Mouse (Mus musculus) kidney, postnatal 0 days (tissue): ENCODE measurements around the gene 1700061G19Rik. TPM values are rescaled to one million over a fixed set of nuclear protein-coding genes. Genes with fewer than 3 reads are reported as not detected.

Experiments
- ATAC-seq: fragments of 200-750 bp; cut with Nextera tagmentation; replicated peaks from 2 replicates; pipeline ENCODE4 v1.8.0; 2017; ENCODE audit warnings: low read depth, moderate number of reproducible peaks, moderate TSS enrichment, moderate library complexity; ENCODE audit not compliant: low FRiP score
- DNase-seq: peaks from one replicate; pipeline ENCODE4 v3.0.0-alpha.2; 2016; ENCODE audit warnings: low spot score
- H3K27ac ChIP-seq: fragments of 300-500 bp; sonication (generic); 2 replicates; pipeline ENCODE4 v1.5.1; 2014; ENCODE audit warnings: mild to moderate bottlenecking
- H3K27me3 ChIP-seq: fragments of 300-500 bp; sonication (generic); 2 replicates; pipeline ENCODE4 v1.6.1; 2014; ENCODE audit warnings: low read length, mixed read lengths; ENCODE audit not compliant: insufficient read depth
- H3K36me3 ChIP-seq: fragments of 300-500 bp; sonication (generic); 2 replicates; pipeline ENCODE4 v1.6.1; 2014; ENCODE audit warnings: low read length, mixed read lengths; ENCODE audit not compliant: insufficient read depth
- H3K4me1 ChIP-seq: fragments of 300-500 bp; sonication (generic); replicated peaks from 2 replicates; pipeline ENCODE4 v1.6.1; 2014; ENCODE audit warnings: antibody characterized with exemption, low read length, mixed read lengths; ENCODE audit not compliant: insufficient read depth
- H3K4me2 ChIP-seq: fragments of 300-500 bp; sonication (generic); 2 replicates; pipeline ENCODE4 v1.6.1; 2014; ENCODE audit warnings: mild to moderate bottlenecking, low read length, moderate library complexity, mixed read lengths
- H3K4me3 ChIP-seq: fragments of 300-500 bp; sonication (generic); replicated peaks from 2 replicates; pipeline ENCODE4 v1.5.1; 2014; ENCODE audit warnings: low read depth, low read length
- H3K9ac ChIP-seq: fragments of 300-500 bp; sonication (generic); 2 replicates; pipeline ENCODE4 v1.6.1; 2014; ENCODE audit warnings: low read depth, low read length
- H3K9me3 ChIP-seq: fragments of 300-500 bp; sonication (generic); replicated peaks from 2 replicates; pipeline ENCODE4 v1.6.1; 2016; ENCODE audit warnings: low read length, inconsistent platforms, mixed read lengths
- CTCF ChIP-seq: IDR thresholded peaks from 2 replicates; pipeline ENCODE4 v1.5.1; 2016; ENCODE audit warnings: antibody characterized with exemption, low read depth, mild to moderate bottlenecking, moderate library complexity
- WGBS: fragments of 180-500 bp; shearing (Covaris S2); extraction: QIAGEN DNeasy Blood & Tissue Kit; methylation state at CpG from one replicate; pipeline ENCODE4 v1.1.7; 2014; 5-methylcytosine and 5-hydroxymethylcytosine counted together
- polyA plus RNA-seq: library from polyadenylated mRNA; unstranded; fragments of >200 nt; fragmentation: Nextera tagmentation; extraction: Ambion mirVana; gene quantifications from 2 replicates; pipeline ENCODE4 v1.2.1, GENCODE M21; 2015

1700061G19Rik gene
- polyA plus RNA-seq, 1 experiment from 2014 or later: 0.11 TPM

DNA sequence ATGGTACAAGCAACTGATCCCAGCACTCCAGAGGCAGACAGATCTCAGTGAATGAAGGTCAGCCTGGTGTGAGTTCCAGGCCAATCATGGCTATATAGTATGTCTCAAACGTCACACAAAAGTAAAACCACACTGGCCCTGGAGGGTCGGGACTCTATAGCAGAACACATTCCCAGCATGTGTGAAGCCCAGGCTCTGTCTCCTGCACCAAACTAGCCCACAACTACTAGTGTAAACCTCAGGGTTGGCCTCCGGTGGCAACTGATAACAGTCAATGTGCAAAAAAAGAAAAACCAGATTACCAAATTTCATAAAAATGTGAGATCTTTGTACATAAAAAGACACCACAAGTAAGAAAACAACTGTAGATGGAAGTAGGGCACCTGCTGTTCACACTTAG is 37.7 kb downstream of the 1700061G19Rik start:
- H3K36me3 ChIP-seq: peaks cover 35% of the 10 kb centered on the region; the same call in 1 of the 2 replicates
- no peak overlapping the region for H3K4me3 ChIP-seq
- no peak overlapping the region for H3K9ac ChIP-seq
- DNase-seq (no peak), ATAC-seq (no peak)
- no peaks in the 10 kb centered on the region for H3K9me3 ChIP-seq
- H3K27ac ChIP-seq: no peak overlapping the region
- H3K4me1 ChIP-seq: no peaks in the 10 kb centered on the region
- WGBS: 90% methylated on average over 3 of the region's 3 CpGs
- no peaks in the 10 kb centered on the region for H3K27me3 ChIP-seq
- TF ChIP-seq CTCF: no peak
- no peak overlapping the region for H3K4me2 ChIP-seq

DNA sequence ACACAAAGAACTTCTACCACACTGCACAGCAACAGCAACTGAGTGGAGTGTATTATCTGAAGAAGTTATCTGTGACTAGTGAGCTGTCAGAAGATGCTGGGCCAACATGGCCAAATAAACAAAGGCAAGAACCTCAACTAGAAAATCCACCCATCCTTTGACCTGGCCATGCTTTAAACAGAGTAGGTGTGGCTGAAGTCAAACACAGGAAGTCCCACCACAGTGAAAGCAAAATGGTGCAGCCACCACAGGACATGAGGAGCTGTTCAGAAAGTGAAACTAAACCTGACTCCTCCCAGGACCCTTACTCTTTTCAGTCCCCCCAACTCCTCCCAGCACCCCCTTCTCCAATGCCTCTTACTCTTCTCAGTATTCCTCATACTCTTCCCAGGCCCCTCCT is 38.2 kb downstream of the 1700061G19Rik start:
- no peaks in the 10 kb centered on the region for H3K9me3 ChIP-seq
- H3K4me2 ChIP-seq: no peak overlapping the region
- DNase-seq (no peak), ATAC-seq (no peak)
- H3K4me1 ChIP-seq: no peaks in the 10 kb centered on the region
- H3K27me3 ChIP-seq: no peaks in the 10 kb centered on the region
- peaks cover 37% of the 10 kb centered on the region; the same call in 1 of the 2 replicates for H3K36me3 ChIP-seq
- H3K4me3 ChIP-seq: no peak overlapping the region
- H3K9ac ChIP-seq: no peak overlapping the region
- H3K27ac ChIP-seq: no peak overlapping the region
- no peak for TF ChIP-seq CTCF

DNA sequence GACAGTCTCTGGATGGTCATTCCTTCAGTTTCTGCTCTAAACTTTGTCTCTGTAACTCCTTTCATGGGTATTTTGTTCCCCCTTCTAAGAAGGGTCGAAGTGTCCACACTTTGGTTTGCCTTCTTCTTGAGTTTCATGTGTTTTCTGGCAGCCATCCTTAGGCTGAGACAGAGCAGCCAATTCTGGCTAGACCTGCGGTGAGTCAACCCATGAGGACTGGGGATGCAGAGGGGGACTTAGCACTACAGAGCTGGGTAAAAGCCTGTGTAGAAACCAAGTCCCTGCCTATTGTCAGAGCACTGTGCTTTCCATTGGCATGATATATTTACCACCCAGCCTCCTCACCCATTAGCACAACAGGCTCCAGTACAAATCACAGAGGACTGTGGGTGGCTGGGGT is 41.9 kb downstream of the 1700061G19Rik start:
- H3K9ac ChIP-seq: no peak overlapping the region
- H3K4me1 ChIP-seq: no peaks in the 10 kb centered on the region
- no peaks in the 10 kb centered on the region for H3K27me3 ChIP-seq
- no peak overlapping the region for H3K4me2 ChIP-seq
- no peak overlapping the region for H3K27ac ChIP-seq
- no peak overlapping the region for H3K4me3 ChIP-seq
- no peaks in the 10 kb centered on the region for H3K9me3 ChIP-seq
- TF ChIP-seq CTCF: no peak
- DNase-seq: no peak
- no peak for ATAC-seq
- peaks cover 34% of the 10 kb centered on the region for H3K36me3 ChIP-seq
- 89% methylated on average over 2 of the region's 2 CpGs for WGBS

DNA sequence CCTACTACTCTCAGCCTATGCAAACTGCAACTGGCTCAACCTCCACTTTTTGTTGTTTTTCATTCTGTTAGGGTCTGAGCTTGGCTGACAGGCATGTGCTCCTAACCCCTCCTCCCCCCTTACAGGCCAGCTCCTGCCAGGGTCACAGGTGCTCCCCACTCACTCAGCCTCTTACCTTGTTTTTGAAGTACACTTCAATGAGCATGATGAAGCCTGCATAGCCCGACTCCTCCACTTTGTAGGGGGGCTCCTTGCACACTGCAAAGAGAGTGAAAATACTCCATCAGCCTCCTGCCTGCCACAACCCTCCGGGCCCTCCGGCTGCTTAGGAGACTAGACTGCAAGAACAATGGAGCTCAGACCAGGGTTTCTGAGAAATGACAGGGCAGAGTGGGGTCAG is 44.4 kb downstream of the 1700061G19Rik start:
- no peak for TF ChIP-seq CTCF

DNA sequence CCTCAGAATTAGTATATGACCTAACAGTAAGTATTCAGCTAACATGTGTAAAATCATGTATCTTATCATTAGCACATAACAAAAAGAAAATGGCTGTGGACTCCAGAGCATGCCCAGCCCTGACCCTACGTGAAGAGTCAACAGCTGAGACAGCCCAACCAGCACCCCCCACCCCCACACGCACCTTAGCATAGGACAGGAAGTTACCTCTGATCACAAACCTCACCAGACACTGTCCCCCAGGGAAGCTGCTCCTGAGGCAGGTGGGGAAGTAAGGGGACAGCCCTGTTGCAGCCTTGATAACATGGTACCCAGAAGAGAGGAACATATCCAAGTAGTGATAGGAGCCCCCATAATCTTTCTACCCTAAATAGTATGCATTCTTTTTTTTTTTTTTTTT is 50.7 kb downstream of the 1700061G19Rik start:
- no peaks in the 10 kb centered on the region for H3K9me3 ChIP-seq
- no peaks in the 10 kb centered on the region for H3K4me1 ChIP-seq
- no peaks in the 10 kb centered on the region for H3K27me3 ChIP-seq
- H3K4me2 ChIP-seq: no peak overlapping the region
- no peak overlapping the region for H3K27ac ChIP-seq
- H3K36me3 ChIP-seq: 0 out of 2 replicates have a peak, but pooled peaks cover 14% of the 10 kb centered on the region
- no peak for DNase-seq
- WGBS: 88% methylated on average over 2 of the region's 2 CpGs
- H3K9ac ChIP-seq: no peak overlapping the region
- no peak overlapping the region for H3K4me3 ChIP-seq
- no peak for ATAC-seq
- no peak for TF ChIP-seq CTCF

More for the DNA sequence above, 44.4 kb downstream of the 1700061G19Rik start:
- H3K36me3 ChIP-seq: peaks cover 40% of the 10 kb centered on the region
- H3K4me2 ChIP-seq: no peak overlapping the region
- ATAC-seq: no peak
- H3K27ac ChIP-seq: no peak overlapping the region
- 70% methylated on average over 3 of the region's 3 CpGs for WGBS
- no peaks in the 10 kb centered on the region for H3K9me3 ChIP-seq
- no peak overlapping the region for H3K9ac ChIP-seq
- no peak for DNase-seq
- no peak overlapping the region for H3K4me3 ChIP-seq
- H3K4me1 ChIP-seq: no peaks in the 10 kb centered on the region
- H3K27me3 ChIP-seq: no peaks in the 10 kb centered on the region

DNA sequence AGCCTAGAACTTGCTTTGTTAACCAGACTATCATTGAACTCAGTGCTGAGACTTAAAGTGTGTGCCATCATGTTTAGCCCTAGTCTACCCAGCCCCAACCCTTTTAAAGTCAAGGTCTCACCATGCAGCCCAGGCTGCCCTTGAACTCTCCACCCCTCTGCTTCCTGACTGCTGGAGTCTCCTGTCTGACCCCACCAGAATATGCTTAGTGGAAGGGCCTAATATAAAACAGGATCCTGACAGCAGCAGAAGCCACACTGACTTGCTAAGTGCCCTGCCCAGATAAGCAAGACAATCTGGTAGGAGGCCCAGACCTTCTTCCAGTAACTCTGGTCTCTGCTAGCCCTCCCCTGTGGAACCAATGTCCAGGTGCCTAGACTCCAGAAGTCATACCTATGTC is 53.8 kb downstream of the 1700061G19Rik start:
- Histone ChIP-seq H3K9ac (no peak overlapping the region), H3K27me3 (no peaks in the 10 kb centered on the region), H3K36me3 (no peaks in the 10 kb centered on the region), H3K4me2 (no peak overlapping the region), H3K4me3 (no peak overlapping the region), H3K4me1 (peaks cover 10% of the 10 kb centered on the region), H3K9me3 (no peaks in the 10 kb centered on the region), H3K27ac (no peak overlapping the region)
- TF ChIP-seq CTCF: no peak
- ATAC-seq (no peak), DNase-seq (no peak)

DNA sequence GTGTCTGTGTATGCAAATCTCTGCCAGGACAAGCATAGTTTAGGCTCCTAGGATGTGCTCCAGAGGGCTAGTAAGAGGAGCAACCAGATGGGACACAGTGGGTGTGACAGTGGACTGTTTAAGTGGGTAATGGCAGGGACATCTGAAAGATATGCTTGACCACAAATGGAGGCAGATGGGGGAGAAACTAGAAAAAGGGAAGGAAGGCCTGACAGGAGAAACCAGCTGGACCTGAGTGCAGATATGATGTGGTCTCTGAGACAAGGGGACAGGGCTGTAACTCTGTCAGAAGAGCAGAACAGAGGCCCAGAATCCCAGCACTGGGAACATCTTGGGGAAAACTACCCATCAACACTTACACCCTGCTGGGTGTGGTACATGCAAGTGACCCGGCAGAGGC is 54.3 kb downstream of the 1700061G19Rik start:
- ATAC-seq: no peak
- no peak for TF ChIP-seq CTCF
- WGBS: 85% methylated on average over 1 of the region's 1 CpGs
- Histone ChIP-seq H3K9me3 (no peaks in the 10 kb centered on the region), H3K27me3 (no peaks in the 10 kb centered on the region), H3K27ac (no peak overlapping the region), H3K4me2 (no peak overlapping the region), H3K9ac (no peak overlapping the region), H3K36me3 (no peaks in the 10 kb centered on the region), H3K4me3 (no peak overlapping the region), H3K4me1 (peaks cover 15% of the 10 kb centered on the region)
- no peak for DNase-seq
